Mouse (Mus musculus) cerebellum, adult 8-10 months (tissue): ENCODE measurements at regions not wholly inside any gene's neighbourhood (a gene's known extent, or its start where the extent isn't known, plus 50 kb on each side); places are given as distances from the start of the nearest gene placed in this dataset.
A peak's percentile ranks its signal among the peaks of the same experiment; 100 is the strongest.

Experiments
- DNase-seq: peaks from one replicate; pipeline ENCODE4 v3.0.0; 2022

GRCm38 (mm10) chr1:88813200-88813599 lies 111.2 kb upstream of the Arl4c start:
- DNase-seq, result no peak

- DNase-seq, result no peak
These were observed 114.4 kb upstream of the Arl4c start for GRCm38 (mm10) chr1:88816376-88816945.

- no peak for DNase-seq
These were observed 123.2 kb upstream of the Arl4c start for GRCm38 (mm10) chr1:88825215-88825614.

- no peak for DNase-seq
These were observed 136.7 kb upstream of the Arl4c start for GRCm38 (mm10) chr1:88838661-88839274.

- no peak for DNase-seq
These were observed 137.5 kb upstream of the Arl4c start for GRCm38 (mm10) chr1:88839407-88839976.

GRCm38 (mm10) chr1:88839977-88840628 lies 138.1 kb upstream of the Arl4c start:
- DNase-seq, result peak; percentile 32

GRCm38 (mm10) chr1:88840991-88841592 lies 139.1 kb upstream of the Arl4c start:
- DNase-seq, result no peak

GRCm38 (mm10) chr1:88847333-88848091 lies 145.5 kb upstream of the Arl4c start:
- peak; percentile 45 for DNase-seq

- DNase-seq, result no peak
These were observed 146.2 kb upstream of the Arl4c start for GRCm38 (mm10) chr1:88848246-88848645.

GRCm38 (mm10) chr1:88849421-88849820 lies 147.4 kb upstream of the Arl4c start:
- DNase-seq, result no peak

- no peak for DNase-seq
These were observed 149.9 kb upstream of the Arl4c start for GRCm38 (mm10) chr1:88851931-88852330.

GRCm38 (mm10) chr1:88860871-88861589 lies 159.0 kb upstream of the Arl4c start:
- DNase-seq, result no peak

GRCm38 (mm10) chr1:88861590-88861935 lies 159.5 kb upstream of the Arl4c start:
- no peak for DNase-seq

- no peak for DNase-seq
These were observed 163.4 kb upstream of the Arl4c start for GRCm38 (mm10) chr1:88865436-88865835.

- DNase-seq, result no peak
These were observed 164.6 kb upstream of the Arl4c start for GRCm38 (mm10) chr1:88866571-88866970.

GRCm38 (mm10) chr1:88867138-88867537 lies 165.1 kb upstream of the Arl4c start:
- DNase-seq, result no peak

- peak; percentile 35 for DNase-seq
These were observed 167.9 kb upstream of the Arl4c start for GRCm38 (mm10) chr1:88869885-88870284.

- no peak for DNase-seq
These were observed 173.3 kb upstream of the Arl4c start for GRCm38 (mm10) chr1:88875356-88875755.

GRCm38 (mm10) chr1:88877441-88877840 lies 175.4 kb upstream of the Arl4c start:
- DNase-seq, result no peak

GRCm38 (mm10) chr1:88878831-88879230 lies 176.8 kb upstream of the Arl4c start:
- DNase-seq, result no peak

- DNase-seq, result no peak
These were observed 177.3 kb upstream of the Arl4c start for GRCm38 (mm10) chr1:88879367-88879766.

- peak; percentile 9 for DNase-seq
These were observed 179.2 kb upstream of the Sh3bp4 start for GRCm38 (mm10) chr1:88891041-88891440.
